Mouse (Mus musculus): ENCODE results near the gene Hist1h2ba.

- TF ChIP-seq CTCF (IDR thresholded peaks at IDR 0.05; ENCODE audit: low read depth, low read length) (no peak), GATA1 (IDR thresholded peaks at IDR 0.05; ENCODE audit: borderline replicate concordance, low read length) (no peak), TAL1 (conservative IDR thresholded peaks at IDR 0.05; ENCODE audit: low read depth, low read length) (no peak), POLR2AphosphoS5 (IDR thresholded peaks at IDR 0.05; ENCODE audit: insufficient replicate concordance, low read depth, low read length) (no peak), GATA2 (IDR thresholded peaks at IDR 0.05; ENCODE audit: borderline replicate concordance, low read depth, low read length) (no peak)
Observed at GRCm38 (mm10) chr13:23950928-23951327, 17.0 kb upstream of the Hist1h2ba start.
